Mouse (Mus musculus): Measurements from ENCODE around the gene Tomm40.

Gene Tomm40

GRCm38 (mm10) chr7:19715239-19716054, at the start of gene Tomm40:
Gene Tomm40 (minus strand): TSS chr7:19715438.
- peak; percentile 99 for DNase-seq

GRCm38 (mm10) chr7:19764581-19764980, 49.3 kb upstream of the Tomm40 start:
- no peak for DNase-seq

GRCm38 (mm10) chr7:19763829-19764477, 48.7 kb upstream of the Tomm40 start:
- no peak for DNase-seq

GRCm38 (mm10) chr7:19762283-19762682, 47.0 kb upstream of the Tomm40 start:
- DNase-seq, result no peak

GRCm38 (mm10) chr7:19760021-19760420, 44.8 kb upstream of the Tomm40 start:
- no peak for DNase-seq

- no peak for DNase-seq
These were observed 43.4 kb upstream of the Tomm40 start for GRCm38 (mm10) chr7:19758623-19759022.

- DNase-seq, result no peak
These were observed 40.9 kb upstream of the Tomm40 start for GRCm38 (mm10) chr7:19755851-19756786.

- DNase-seq, result no peak
These were observed 39.8 kb upstream of the Tomm40 start for GRCm38 (mm10) chr7:19755008-19755407.

GRCm38 (mm10) chr7:19754065-19754464, 38.8 kb upstream of the Tomm40 start:
- DNase-seq, result no peak

GRCm38 (mm10) chr7:19753587-19753986, 38.3 kb upstream of the Tomm40 start:
- DNase-seq, result no peak

- no peak for DNase-seq
These were observed 37.4 kb upstream of the Tomm40 start for GRCm38 (mm10) chr7:19752652-19753051.

GRCm38 (mm10) chr7:19751070-19751383, 35.8 kb upstream of the Tomm40 start:
- no peak for DNase-seq

GRCm38 (mm10) chr7:19750217-19751069, 35.2 kb upstream of the Tomm40 start, which contains the start of gene Nectin2:
Gene Nectin2 (minus strand): TSS chr7:19750483.
- DNase-seq, result peak; percentile 88

- peak; percentile 96 to 97 for DNase-seq
These were observed 34.4 kb upstream of the Tomm40 start for GRCm38 (mm10) chr7:19749389-19750216.

GRCm38 (mm10) chr7:19748219-19749195, 33.3 kb upstream of the Tomm40 start:
- DNase-seq, result peak; percentile 57 to 71

- DNase-seq, result no peak
These were observed 32.4 kb upstream of the Tomm40 start for GRCm38 (mm10) chr7:19747420-19748218.

GRCm38 (mm10) chr7:19746426-19747201, 31.4 kb upstream of the Tomm40 start:
- no peak for DNase-seq

GRCm38 (mm10) chr7:19745971-19746370, 30.7 kb upstream of the Tomm40 start:
- no peak for DNase-seq
